9 mouse cellular contexts compared by ENCODE assay signal in genomic region chr6:114890411-114891115, GRCm38 (mm10).
DNase-seq lines count a peak whose midpoint lies in the region; ATAC-seq and TF ChIP-seq lines count a peak whose summit lies in the region.
"Had no signal": no experiment of that assay in that cellular context is flagged by ENCODE, and none has a peak within 500 bp of the region (broad histone marks: within the 10 kb centered on the region; RNA-seq: fewer than 3 reads in every experiment).

No protein-coding gene starts in this region.

- no peak overlapping the region for H3K4me3 ChIP-seq in C2C12 (ENCODE audit: insufficient read depth, poor library complexity, severe bottlenecking)
- H3K4me3 ChIP-seq in hindbrain, embryonic 12.5 days = no peak overlapping the region

- no peaks in the 10 kb centered on the region for H3K9me3 ChIP-seq in hindbrain, embryonic 12.5 days (replicated peaks)

- TF ChIP-seq CTCF in C2C12 (IDR thresholded peaks at IDR 0.05; ENCODE audit: control insufficient read depth, insufficient read depth, insufficient read length) = no peak

- ATAC-seq in hindbrain, embryonic 12.5 days (ENCODE audit: low FRiP score) = no peak
- ATAC-seq in monocyte, adult 5-6 weeks (replicated peaks; ENCODE audit: insufficient number of reproducible peaks, low FRiP score, low TSS enrichment, poor library complexity, severe bottlenecking) = no peak
- ATAC-seq: Patski had no signal

- no peaks in the 10 kb centered on the region for H3K27me3 ChIP-seq in C2C12 (ENCODE audit: control insufficient read depth, insufficient read depth, insufficient read length)
- no peaks in the 10 kb centered on the region for H3K27me3 ChIP-seq in hindbrain, embryonic 12.5 days
- H3K27me3 ChIP-seq: Patski had no signal

- H3K36me3 ChIP-seq in C2C12 (ENCODE audit: control insufficient read depth, insufficient read depth) = peaks cover 24% of the 10 kb centered on the region
- H3K36me3 ChIP-seq in hindbrain, embryonic 12.5 days = peaks cover under 1% of the 10 kb centered on the region

- 42% methylated on average over 19 of the region's 19 CpGs for WGBS in hindbrain, embryonic 12.5 days

- H3K79me3 ChIP-seq in C2C12 (ENCODE audit: low read depth) = peaks cover 63% of the 10 kb centered on the region

- no peak overlapping the region for H3K4me2 ChIP-seq in hindbrain, embryonic 12.5 days (replicated peaks)

- peak overlapping the region; percentile 13 for H3K27ac ChIP-seq in hindbrain, embryonic 12.5 days

- no peak overlapping the region for H3K9ac ChIP-seq in hindbrain, embryonic 12.5 days

- H3K79me2 ChIP-seq in C2C12 (ENCODE audit: control insufficient read depth, insufficient read depth) = peaks cover 89% of the 10 kb centered on the region

- no peak overlapping the region for H3ac ChIP-seq in C2C12 (ENCODE audit: control insufficient read depth, insufficient read length, low read depth)

- H3K4me1 ChIP-seq in hindbrain, embryonic 12.5 days = peaks cover 84% of the 10 kb centered on the region

- DNase-seq in cerebellum, adult 18-20 months = peak; percentile 85 to 88
- DNase-seq in gastrocnemius, adult 18-20 months (ENCODE audit: low spot score) = peak; percentile 92
- peak; percentile 78 to 93 for DNase-seq in layer of hippocampus, postnatal 14 days (ENCODE audit: low spot score in 2 of 2)
- peak; percentile 93 for DNase-seq in lung, postnatal 10 days
- peak; percentile 74 for DNase-seq in right cerebral cortex, postnatal 14 days

TF ChIP-seq in C2C12, 6 proteins besides CTCF, POLR2A, EP300 and RAD21:
- TF ChIP-seq FOSL1 (IDR thresholded peaks at IDR 0.05; ENCODE audit: insufficient read depth, low read length, poor library complexity, severe bottlenecking) = no peak
- peak; percentile 68 for TF ChIP-seq CEBPB (IDR thresholded peaks at IDR 0.05; ENCODE audit: low read depth)
TF ChIP-seq in C2C12: peak in this region for 1.
